Mouse (Mus musculus) myocyte (in vitro differentiated cells): ENCODE data around the gene Eefsec. TPM values are rescaled to one million over a fixed set of nuclear protein-coding genes. Genes with fewer than 3 reads are reported as not detected.

Experiments used
- H3K27me3 ChIP-seq: one replicate; pipeline ENCODE4 v1.6.1; 2011; ENCODE audit not compliant: control insufficient read depth, insufficient read depth, insufficient read length
- H3K36me3 ChIP-seq: one replicate; pipeline ENCODE4 v1.6.1; 2011; ENCODE audit not compliant: control insufficient read depth, insufficient read depth
- H3K4me2 ChIP-seq: one replicate; pipeline ENCODE4 v1.6.1; 2011; ENCODE audit warnings: low read depth, control low read depth
- H3K4me3 ChIP-seq: one replicate; pipeline ENCODE4 v1.5.1; 2011; ENCODE audit warnings: mild to moderate bottlenecking, control low read depth, moderate library complexity
- H3K79me2 ChIP-seq: one replicate; pipeline ENCODE4 v1.6.1; 2011; ENCODE audit not compliant: control insufficient read depth, insufficient read depth
- H3ac ChIP-seq: one replicate; pipeline ENCODE4 v1.6.1; 2011; ENCODE audit not compliant: control insufficient read depth, insufficient read length
- CEBPB ChIP-seq: IDR thresholded peaks from 2 replicates; pipeline ENCODE4 v1.6.1; 2011; ENCODE audit warnings: mild to moderate bottlenecking, moderate library complexity; ENCODE audit not compliant: poor library complexity, insufficient read depth, severe bottlenecking
- E2F4 ChIP-seq: IDR thresholded peaks from one replicate; pipeline ENCODE4 v1.6.1; 2011; ENCODE audit warnings: mild to moderate bottlenecking, control low read depth, moderate library complexity; ENCODE audit not compliant: insufficient read depth
- MAX ChIP-seq: IDR thresholded peaks from one replicate; pipeline ENCODE4 v1.6.1; 2011; ENCODE audit warnings: low read depth, mild to moderate bottlenecking, control low read depth
- MYOD1 ChIP-seq, 3 experiments: IDR thresholded peaks; one replicate each; pipeline ENCODE4 v1.6.1; 2011; ENCODE audit warnings: control low read depth in 2 of 3, low read depth in 2 of 3, mild to moderate bottlenecking in 2 of 3, moderate library complexity in 1 of 3; ENCODE audit not compliant: insufficient read length in 2 of 3, control insufficient read depth in 1 of 3
- MYOG ChIP-seq, 3 experiments: IDR thresholded peaks; one replicate each; pipeline ENCODE4 v1.6.1; 2011; ENCODE audit warnings: control low read depth in 2 of 3, low read depth in 2 of 3, mild to moderate bottlenecking in 2 of 3; ENCODE audit not compliant: insufficient read length in 2 of 3, control insufficient read depth in 1 of 3, insufficient read depth in 1 of 3
- POLR2A ChIP-seq: IDR thresholded peaks from one replicate; pipeline ENCODE4 v1.6.1; 2011; ENCODE audit warnings: low read depth, mild to moderate bottlenecking, control low read depth, moderate library complexity; ENCODE audit not compliant: insufficient read length
- POLR2AphosphoS2 ChIP-seq: IDR thresholded peaks from one replicate; pipeline ENCODE4 v1.6.1; 2011; ENCODE audit warnings: low read depth, control low read depth; ENCODE audit not compliant: insufficient read length
- REST ChIP-seq: IDR thresholded peaks from one replicate; pipeline ENCODE4 v1.6.1; 2011; ENCODE audit warnings: mild to moderate bottlenecking, control low read depth, moderate library complexity; ENCODE audit not compliant: insufficient read depth, insufficient read length
- SRF ChIP-seq: IDR thresholded peaks from one replicate; pipeline ENCODE4 v1.6.1; 2011; ENCODE audit warnings: low read depth; ENCODE audit not compliant: control insufficient read depth, insufficient read length
- TCF12 ChIP-seq: IDR thresholded peaks from one replicate; pipeline ENCODE4 v1.6.1; 2011; ENCODE audit warnings: mild to moderate bottlenecking, control low read depth; ENCODE audit not compliant: poor library complexity, insufficient read depth, severe bottlenecking
- TCF3 ChIP-seq: IDR thresholded peaks from one replicate; pipeline ENCODE4 v1.6.1; 2011; ENCODE audit warnings: low read depth, control low read depth; ENCODE audit not compliant: insufficient read length
- USF1 ChIP-seq: IDR thresholded peaks from one replicate; pipeline ENCODE4 v1.6.1; 2011; ENCODE audit warnings: low read depth, mild to moderate bottlenecking, control low read depth, moderate library complexity
- polyA plus RNA-seq: library from polyadenylated mRNA; unstranded; fragments of >200 nt; fragmentation: generic; extraction: Trizol; gene quantifications from one replicate; pipeline ENCODE4 v1.2.1, GENCODE M21; 2012; ENCODE audit warnings: missing spikeins

Eefsec gene
- polyA plus RNA-seq, 1 experiment: 14.5 TPM

- no peak overlapping the region for H3K4me2 ChIP-seq
- TF ChIP-seq MYOG (IDR thresholded peaks at IDR 0.05; ENCODE audit: control insufficient read depth in 1 of 3, insufficient read depth in 1 of 3, insufficient read length in 2 of 3, low read depth in 2 of 3): no peak
- TF ChIP-seq MYOD1 (IDR thresholded peaks at IDR 0.05; ENCODE audit: control insufficient read depth in 1 of 3, insufficient read length in 2 of 3, low read depth in 2 of 3): no peak
- TF ChIP-seq E2F4: no peak
- TF ChIP-seq TCF12: no peak
- no peak for TF ChIP-seq POLR2A
- no peak for TF ChIP-seq CEBPB
- no peak for TF ChIP-seq SRF
- TF ChIP-seq MAX: no peak
- no peak for TF ChIP-seq POLR2AphosphoS2
- no peak for TF ChIP-seq REST
- no peak for TF ChIP-seq TCF3
- TF ChIP-seq USF1: no peak
- H3ac ChIP-seq: no peak overlapping the region
- H3K79me2 ChIP-seq: no peaks in the 10 kb centered on the region
- H3K4me3 ChIP-seq: no peak overlapping the region
- H3K36me3 ChIP-seq: no peaks in the 10 kb centered on the region
- no peaks in the 10 kb centered on the region for H3K27me3 ChIP-seq
Measured at GRCm38 (mm10) chr6:88274623-88275022, 171.7 kb downstream of the Eefsec start.

- H3K4me2 ChIP-seq: no peak overlapping the region
- no peak for TF ChIP-seq USF1
- no peak for TF ChIP-seq MYOD1 (IDR thresholded peaks at IDR 0.05; ENCODE audit: control insufficient read depth in 1 of 3, insufficient read length in 2 of 3, low read depth in 2 of 3)
- TF ChIP-seq SRF: no peak
- TF ChIP-seq MAX: no peak
- no peak for TF ChIP-seq TCF12
- TF ChIP-seq POLR2A: no peak
- no peak for TF ChIP-seq MYOG (IDR thresholded peaks at IDR 0.05; ENCODE audit: control insufficient read depth in 1 of 3, insufficient read depth in 1 of 3, insufficient read length in 2 of 3, low read depth in 2 of 3)
- no peak for TF ChIP-seq REST
- TF ChIP-seq E2F4: no peak
- no peak for TF ChIP-seq POLR2AphosphoS2
- no peak for TF ChIP-seq TCF3
- no peak for TF ChIP-seq CEBPB
- H3K36me3 ChIP-seq: no peaks in the 10 kb centered on the region
- H3K4me3 ChIP-seq: no peak overlapping the region
- H3ac ChIP-seq: no peak overlapping the region
- no peaks in the 10 kb centered on the region for H3K79me2 ChIP-seq
- no peaks in the 10 kb centered on the region for H3K27me3 ChIP-seq
Measured at GRCm38 (mm10) chr6:88267970-88268369, 178.4 kb downstream of the Eefsec start.

GRCm38 (mm10) chr6:88267068-88267467 is 179.3 kb downstream of the Eefsec start:
- TF ChIP-seq MYOG (IDR thresholded peaks at IDR 0.05; ENCODE audit: control insufficient read depth in 1 of 3, insufficient read depth in 1 of 3, insufficient read length in 2 of 3, low read depth in 2 of 3): no peak
- no peak for TF ChIP-seq TCF12
- no peak for TF ChIP-seq TCF3
- TF ChIP-seq CEBPB: no peak
- no peak overlapping the region for H3K4me2 ChIP-seq
- H3K36me3 ChIP-seq: no peaks in the 10 kb centered on the region
- H3ac ChIP-seq: no peak overlapping the region
- H3K79me2 ChIP-seq: no peaks in the 10 kb centered on the region
- no peaks in the 10 kb centered on the region for H3K27me3 ChIP-seq
- H3K4me3 ChIP-seq: no peak overlapping the region

- no peaks in the 10 kb centered on the region for H3K27me3 ChIP-seq
- no peak overlapping the region for H3K4me3 ChIP-seq
- H3K79me2 ChIP-seq: no peaks in the 10 kb centered on the region
- no peak for TF ChIP-seq POLR2A
- no peak overlapping the region for H3K4me2 ChIP-seq
- no peaks in the 10 kb centered on the region for H3K36me3 ChIP-seq
- no peak overlapping the region for H3ac ChIP-seq
Measured at GRCm38 (mm10) chr6:88266055-88266454, 180.3 kb downstream of the Eefsec start.

GRCm38 (mm10) chr6:88265355-88265754 is 181.0 kb downstream of the Eefsec start:
- H3K4me3 ChIP-seq: no peak overlapping the region
- no peak overlapping the region for H3K4me2 ChIP-seq
- H3K36me3 ChIP-seq: no peaks in the 10 kb centered on the region
- H3K27me3 ChIP-seq: no peaks in the 10 kb centered on the region
- TF ChIP-seq POLR2A (no peak), E2F4 (no peak), REST (no peak), MYOD1 (IDR thresholded peaks at IDR 0.05; ENCODE audit: control insufficient read depth in 1 of 3, insufficient read length in 2 of 3, low read depth in 2 of 3) (no peak), TCF12 (no peak), MYOG (IDR thresholded peaks at IDR 0.05; ENCODE audit: control insufficient read depth in 1 of 3, insufficient read depth in 1 of 3, insufficient read length in 2 of 3, low read depth in 2 of 3) (no peak), CEBPB (no peak), USF1 (no peak), MAX (no peak), TCF3 (no peak)
- no peak overlapping the region for H3ac ChIP-seq
- no peaks in the 10 kb centered on the region for H3K79me2 ChIP-seq
